Mouse (Mus musculus) kidney, embryonic 16.5 days (tissue): ENCODE data around the gene 6030452D12Rik. TPM values are rescaled to one million over a fixed set of nuclear protein-coding genes. Genes with fewer than 3 reads are reported as not detected.

ENCODE experiments used
- ATAC-seq: fragments of 200-750 bp; cut with Nextera tagmentation; 2 replicates; pipeline ENCODE4 v1.8.0; 2017; ENCODE audit warnings: moderate TSS enrichment; ENCODE audit not compliant: low FRiP score, low TSS enrichment
- H3K27ac ChIP-seq: fragments of 300-500 bp; sonication (generic); 2 replicates; pipeline ENCODE4 v1.5.1; 2014; ENCODE audit warnings: low read length
- H3K27me3 ChIP-seq: fragments of 300-500 bp; sonication (generic); 2 replicates; pipeline ENCODE4 v1.6.1; 2014; ENCODE audit warnings: low read length, control low read depth, mixed read lengths; ENCODE audit not compliant: insufficient read depth
- H3K36me3 ChIP-seq: fragments of 300-500 bp; sonication (generic); 2 replicates; pipeline ENCODE4 v1.6.1; 2014; ENCODE audit warnings: low read length, control low read depth, mixed read lengths; ENCODE audit not compliant: insufficient read depth
- H3K4me1 ChIP-seq: fragments of 300-500 bp; sonication (generic); 2 replicates; pipeline ENCODE4 v1.6.1; 2014; ENCODE audit warnings: low read length, control low read depth, mixed read lengths; ENCODE audit not compliant: insufficient read depth
- H3K4me2 ChIP-seq: fragments of 300-500 bp; sonication (generic); replicated peaks from 2 replicates; pipeline ENCODE4 v1.6.1; 2014; ENCODE audit warnings: low read depth, low read length
- H3K4me3 ChIP-seq: fragments of 300-500 bp; sonication (generic); 2 replicates; pipeline ENCODE4 v1.5.1; 2014; ENCODE audit warnings: mild to moderate bottlenecking, low read length
- H3K9ac ChIP-seq: fragments of 300-500 bp; sonication (generic); replicated peaks from 2 replicates; pipeline ENCODE4 v1.6.1; 2014; ENCODE audit warnings: low read length
- H3K9me3 ChIP-seq: fragments of 300-500 bp; sonication (generic); 2 replicates; pipeline ENCODE4 v1.6.1; 2016; ENCODE audit warnings: low read length, control low read depth
- WGBS: fragments of 180-500 bp; shearing (Covaris S2); extraction: QIAGEN DNeasy Blood & Tissue Kit; methylation state at CpG from one replicate; pipeline ENCODE4 v1.1.7; 2014; 5-methylcytosine and 5-hydroxymethylcytosine counted together
- polyA plus RNA-seq: library from polyadenylated mRNA; unstranded; fragments of >200 nt; fragmentation: Nextera tagmentation; extraction: Ambion mirVana; gene quantifications from 2 replicates; pipeline ENCODE4 v1.2.1, GENCODE M21; 2015

6030452D12Rik gene
- polyA plus RNA-seq = not detected in 2 replicates

DNA sequence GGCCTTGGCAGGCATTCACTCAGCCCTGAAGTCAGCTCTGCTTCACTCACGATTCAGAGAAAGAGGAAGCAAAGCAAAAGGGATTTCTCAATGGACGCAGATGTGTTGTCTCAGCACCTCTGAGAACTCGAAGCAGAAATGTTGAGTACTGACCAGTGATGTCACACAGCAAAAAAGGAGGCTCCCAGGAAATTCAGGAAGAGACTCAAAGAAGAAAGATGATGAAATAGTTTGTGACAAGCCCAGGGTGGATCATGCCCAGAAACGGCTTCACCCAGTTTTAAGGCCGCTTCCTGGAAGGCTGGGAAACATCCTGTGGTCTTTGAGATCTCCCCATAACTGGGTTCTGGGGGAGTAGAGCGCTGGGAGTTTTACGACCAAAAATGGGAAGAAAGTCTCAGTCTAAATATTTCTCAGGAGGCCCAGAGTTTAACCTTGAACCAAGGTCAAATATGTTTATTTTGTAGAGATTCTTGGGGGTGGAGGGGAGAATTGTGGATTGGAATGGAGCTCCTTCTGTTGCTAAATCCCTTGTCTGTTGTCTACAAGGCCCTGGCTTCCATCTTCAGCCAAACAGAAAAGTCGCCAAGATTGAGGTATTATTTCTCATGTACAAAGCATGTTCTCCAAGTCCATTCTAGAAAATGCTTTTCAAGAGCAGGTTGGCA is at the start of gene 6030452D12Rik:
6030452D12Rik (plus strand) TSS at position 505 of the 668 bp plus-strand sequence.
- Histone ChIP-seq H3K4me3 (no peak within 1 kb of the TSS), H3K4me2 (no peak within 1 kb of the TSS), H3K27me3 (no peaks in the 10 kb centered on the region), H3K36me3 (no peaks in the 10 kb centered on the region), H3K27ac (peak within 1 kb of the TSS; percentile 78), H3K9ac (no peak within 1 kb of the TSS), H3K4me1 (peaks cover 7% of the 10 kb centered on the region; the same call in 1 of the 2 replicates), H3K9me3 (no peaks in the 10 kb centered on the region)
- 56% methylated on average over 8 of the region's 8 CpGs for WGBS
- ATAC-seq = no peak

DNA sequence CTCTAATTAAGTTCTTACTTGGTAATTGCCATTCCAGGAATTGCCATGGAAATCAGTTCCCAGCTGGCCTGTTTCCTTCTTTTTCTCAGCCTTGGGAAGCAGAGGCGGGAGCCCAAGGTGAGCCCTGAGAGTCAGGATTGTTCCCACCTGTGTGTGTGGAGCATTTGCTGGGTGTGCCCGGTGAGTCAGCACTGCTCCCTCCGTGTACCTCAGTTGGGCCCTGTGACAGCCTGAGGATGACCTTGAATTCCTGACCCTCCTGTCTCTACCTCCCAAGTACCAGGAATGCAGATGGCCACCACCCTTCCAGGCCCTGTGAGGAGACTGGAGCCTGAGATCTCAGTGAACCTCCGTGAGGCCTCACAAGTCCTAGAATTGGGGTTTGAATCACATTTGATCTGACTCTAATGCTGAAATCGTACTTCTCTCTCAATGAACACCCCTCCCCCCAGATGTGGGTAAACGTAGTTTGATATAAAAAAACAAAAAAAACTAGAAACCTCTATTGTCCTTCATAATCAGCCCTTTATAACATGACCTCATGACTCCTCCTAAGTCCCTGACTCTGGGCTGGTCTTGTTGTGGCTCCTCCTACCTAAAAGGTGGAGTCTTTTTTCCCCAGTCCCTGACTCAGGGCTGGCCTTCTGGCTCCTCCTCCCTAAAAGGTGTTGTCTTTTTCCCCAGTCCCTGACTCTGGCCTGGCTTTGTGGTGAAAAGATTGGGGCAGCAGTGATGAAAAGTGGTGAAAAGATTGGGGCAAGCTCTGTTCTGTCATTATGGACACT is 48.8 kb upstream of the 6030452D12Rik start:
- H3K9ac ChIP-seq = no peak overlapping the region
- H3K36me3 ChIP-seq = no peaks in the 10 kb centered on the region
- 67% methylated on average over 6 of the region's 6 CpGs for WGBS
- H3K4me3 ChIP-seq = no peak overlapping the region
- no peak overlapping the region for H3K27ac ChIP-seq
- H3K4me2 ChIP-seq = no peak overlapping the region
- no peaks in the 10 kb centered on the region for H3K9me3 ChIP-seq
- no peak for ATAC-seq
- no peaks in the 10 kb centered on the region for H3K4me1 ChIP-seq
- no peaks in the 10 kb centered on the region for H3K27me3 ChIP-seq

DNA sequence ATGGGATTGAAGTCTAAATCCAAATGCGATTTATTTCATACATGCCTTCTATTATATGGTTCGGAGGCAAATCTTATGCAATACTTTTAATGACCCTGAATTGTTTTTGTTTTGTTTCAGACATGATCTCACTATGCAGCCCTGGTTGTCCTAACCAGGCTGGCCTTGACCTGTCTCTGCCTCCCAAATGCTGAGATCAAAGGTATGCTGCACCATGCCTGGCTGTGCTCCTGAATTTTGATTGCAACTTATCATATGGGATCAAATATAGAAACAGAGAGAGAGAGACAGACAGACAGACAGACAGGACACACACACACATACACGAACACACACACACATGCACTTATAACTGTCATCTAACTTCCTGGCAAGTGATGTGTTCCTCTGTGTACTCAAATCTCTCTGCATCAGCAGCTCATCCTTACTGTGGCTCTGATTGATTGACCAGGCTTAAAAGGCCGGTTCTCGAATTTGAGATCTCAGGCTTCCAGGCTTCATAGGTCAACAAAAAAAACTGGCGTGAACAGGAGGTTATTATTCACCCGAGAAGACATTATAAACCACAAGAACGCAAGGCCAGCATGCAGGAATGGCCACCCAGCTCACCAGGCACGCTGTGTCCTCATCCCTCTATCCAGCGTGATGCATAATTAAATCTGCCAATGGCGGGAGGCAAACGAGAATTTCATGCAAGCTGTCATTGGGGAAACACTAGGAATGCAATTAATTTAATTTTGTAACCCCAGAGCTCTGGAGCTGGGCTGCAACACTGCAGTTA is 47.4 kb upstream of the 6030452D12Rik start:
- Histone ChIP-seq H3K4me3 (no peak overlapping the region), H3K36me3 (no peaks in the 10 kb centered on the region), H3K27me3 (no peaks in the 10 kb centered on the region), H3K27ac (no peak overlapping the region), H3K9ac (no peak overlapping the region), H3K9me3 (no peaks in the 10 kb centered on the region), H3K4me1 (no peaks in the 10 kb centered on the region), H3K4me2 (no peak overlapping the region)
- ATAC-seq = no peak
- WGBS = 35% methylated on average over 12 of the region's 12 CpGs

DNA sequence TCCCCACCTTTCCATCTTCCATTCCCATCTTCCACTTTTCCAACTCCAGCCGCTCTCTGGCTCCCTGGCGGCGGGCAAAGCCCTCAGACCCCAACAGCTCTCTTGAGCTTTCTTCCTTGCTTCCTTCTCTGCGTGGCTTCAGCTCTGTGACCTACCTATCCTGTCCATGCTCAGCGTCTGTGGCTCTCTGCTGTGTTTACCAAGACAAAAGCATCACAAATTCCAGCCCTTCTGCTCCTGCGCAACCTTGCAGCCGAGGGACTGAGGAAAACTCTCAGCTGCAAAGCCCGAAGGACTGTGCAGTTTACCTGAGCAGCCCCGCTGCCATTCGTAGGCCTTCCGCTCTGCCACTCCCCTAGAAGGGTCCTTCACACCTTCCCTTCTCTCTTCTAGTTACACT is 46.3 kb upstream of the 6030452D12Rik start:
- H3K9ac ChIP-seq = no peak overlapping the region
- WGBS = 78% methylated on average over 11 of the region's 11 CpGs

DNA sequence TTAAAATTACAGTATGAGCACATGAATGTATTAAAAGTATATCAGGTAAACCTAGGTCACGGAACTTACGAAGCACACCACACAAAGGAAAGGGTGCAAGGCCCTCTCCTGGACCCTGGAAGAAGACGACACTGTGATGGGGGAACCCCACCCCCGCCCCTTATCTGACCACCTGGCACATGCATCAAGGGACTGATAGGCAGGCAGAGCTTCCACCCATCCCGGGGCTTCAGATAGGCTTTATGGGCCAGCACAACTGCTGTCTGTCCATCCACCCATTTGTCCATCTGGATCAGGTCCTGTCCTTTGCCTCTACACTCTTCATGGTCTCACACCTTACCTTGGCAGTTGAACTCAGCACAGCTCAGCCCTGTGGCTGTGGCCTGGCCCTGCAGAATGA is 38.2 kb upstream of the 6030452D12Rik start:
- Histone ChIP-seq H3K4me2 (no peak overlapping the region), H3K36me3 (no peaks in the 10 kb centered on the region), H3K27ac (no peak overlapping the region), H3K4me1 (peaks cover 10% of the 10 kb centered on the region; the same call in 1 of the 2 replicates), H3K4me3 (no peak overlapping the region), H3K9ac (no peak overlapping the region), H3K9me3 (no peaks in the 10 kb centered on the region), H3K27me3 (no peaks in the 10 kb centered on the region)
- WGBS = 69% methylated on average over 5 of the region's 5 CpGs
- ATAC-seq = no peak

More for the DNA sequence above, 46.3 kb upstream of the 6030452D12Rik start:
- Histone ChIP-seq H3K9me3 (no peaks in the 10 kb centered on the region), H3K36me3 (no peaks in the 10 kb centered on the region), H3K27me3 (no peaks in the 10 kb centered on the region), H3K4me2 (no peak overlapping the region), H3K4me1 (no peaks in the 10 kb centered on the region), H3K4me3 (no peak overlapping the region), H3K27ac (no peak overlapping the region)
- ATAC-seq = no peak

DNA sequence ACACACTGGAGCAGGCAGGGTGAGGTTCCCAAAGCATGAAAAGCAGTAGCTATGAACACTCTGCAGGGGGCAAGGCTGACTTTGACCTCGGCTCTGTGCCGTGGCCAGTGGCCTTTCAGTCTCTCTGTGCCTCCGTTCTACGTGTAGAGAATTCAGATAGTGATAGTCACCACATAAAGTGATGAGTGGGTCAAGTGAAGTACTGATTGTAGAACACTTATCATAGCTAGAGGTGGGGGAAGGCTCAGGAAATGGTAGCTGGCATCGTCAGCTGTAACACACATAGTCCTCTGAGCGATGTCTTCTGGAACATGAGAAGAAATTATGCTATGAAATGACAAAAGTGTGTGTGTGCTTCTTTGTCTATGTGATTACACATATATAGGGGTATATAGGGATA is 36.5 kb upstream of the 6030452D12Rik start:
- WGBS = 89% methylated on average over 6 of the region's 6 CpGs
- no peak overlapping the region for H3K4me2 ChIP-seq
- no peaks in the 10 kb centered on the region for H3K36me3 ChIP-seq
- H3K9me3 ChIP-seq = no peaks in the 10 kb centered on the region
- no peaks in the 10 kb centered on the region for H3K27me3 ChIP-seq
- peaks cover 10% of the 10 kb centered on the region; the same call in 1 of the 2 replicates for H3K4me1 ChIP-seq
- H3K27ac ChIP-seq = no peak overlapping the region
- ATAC-seq = no peak
- no peak overlapping the region for H3K4me3 ChIP-seq
- no peak overlapping the region for H3K9ac ChIP-seq

DNA sequence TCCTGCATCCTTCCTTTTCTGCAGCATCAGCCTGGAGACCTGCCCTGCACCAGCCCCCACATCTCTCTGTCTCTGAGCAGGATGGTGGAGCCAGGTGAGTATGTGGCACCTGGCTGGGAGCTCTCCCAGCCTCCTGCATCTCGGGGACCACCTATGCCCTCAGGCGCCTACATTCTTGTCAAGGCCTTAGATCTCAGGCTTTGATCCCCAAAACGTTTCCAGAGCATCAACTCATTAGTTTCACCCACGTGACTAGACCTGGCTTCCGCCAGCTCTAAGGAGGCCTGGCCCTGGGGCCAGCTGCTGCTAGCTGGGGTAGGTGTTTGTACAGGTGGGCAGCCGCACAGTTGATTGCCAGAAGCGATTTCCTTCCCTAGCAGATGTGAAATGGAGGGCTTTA is 30.8 kb upstream of the 6030452D12Rik start:
- Histone ChIP-seq H3K36me3 (no peaks in the 10 kb centered on the region), H3K4me3 (no peak overlapping the region), H3K9me3 (no peaks in the 10 kb centered on the region), H3K27me3 (no peaks in the 10 kb centered on the region), H3K9ac (no peak overlapping the region), H3K27ac (no peak overlapping the region), H3K4me2 (no peak overlapping the region), H3K4me1 (no peaks in the 10 kb centered on the region)
- no peak for ATAC-seq
- WGBS = 29% methylated on average over 7 of the region's 7 CpGs

DNA sequence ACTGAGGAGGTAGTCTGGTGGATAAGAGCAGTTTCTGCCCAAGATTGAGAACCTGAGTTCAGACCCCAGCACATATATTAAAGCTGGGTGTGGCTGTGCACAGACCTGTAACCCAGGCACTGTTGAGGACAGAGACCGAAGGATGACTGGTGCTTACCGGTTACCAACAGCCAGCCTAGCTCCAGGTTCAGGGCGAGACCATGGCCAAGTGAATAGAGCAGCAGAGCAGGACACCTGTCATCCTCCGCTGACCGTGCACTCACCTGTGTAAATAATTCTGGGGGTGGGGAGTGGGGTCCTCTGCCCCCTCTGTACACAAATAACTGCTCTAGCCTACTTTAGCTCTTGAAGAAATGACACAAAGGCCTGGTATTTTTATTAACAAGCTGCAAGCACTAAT is 26.3 kb upstream of the 6030452D12Rik start:
- Histone ChIP-seq H3K4me3 (no peak overlapping the region), H3K27me3 (no peaks in the 10 kb centered on the region), H3K4me1 (no peaks in the 10 kb centered on the region), H3K9ac (no peak overlapping the region), H3K4me2 (no peak overlapping the region), H3K27ac (no peak overlapping the region), H3K36me3 (no peaks in the 10 kb centered on the region), H3K9me3 (no peaks in the 10 kb centered on the region)
- WGBS = 71% methylated on average over 5 of the region's 5 CpGs
- ATAC-seq = peak; percentile 51; the same call in 1 of the 2 replicates

DNA sequence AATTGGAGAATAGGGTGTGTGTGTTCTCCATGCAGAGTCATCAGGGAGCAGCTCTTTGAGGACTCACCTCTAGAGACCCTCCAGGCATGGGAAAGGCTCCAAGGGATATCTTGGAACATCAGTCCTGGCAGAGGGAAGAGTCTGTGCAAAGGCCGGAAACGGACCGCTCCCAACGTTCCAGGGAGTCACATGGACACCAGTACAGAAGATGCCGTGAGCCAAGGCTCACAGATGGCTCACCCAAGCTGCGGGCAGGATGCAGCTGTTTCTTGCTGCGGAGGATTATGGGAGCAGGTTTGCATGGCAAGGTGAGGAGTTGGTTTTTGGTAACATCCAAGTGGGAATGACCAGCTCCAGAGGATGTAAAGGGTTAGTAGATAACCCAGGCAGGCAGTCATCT is 3.9 kb downstream of the 6030452D12Rik start:
- Histone ChIP-seq H3K9me3 (no peaks in the 10 kb centered on the region), H3K4me3 (no peak overlapping the region), H3K4me2 (no peak overlapping the region), H3K27me3 (no peaks in the 10 kb centered on the region; the same call in 1 of the 2 replicates), H3K27ac (no peak overlapping the region), H3K36me3 (no peaks in the 10 kb centered on the region), H3K4me1 (peaks cover 20% of the 10 kb centered on the region; the same call in 1 of the 2 replicates), H3K9ac (no peak overlapping the region)
- 89% methylated on average over 7 of the region's 7 CpGs for WGBS
- ATAC-seq = no peak
